Mouse (Mus musculus): ENCODE data around the gene Lcp2. TPM values are rescaled to one million over a fixed set of nuclear protein-coding genes. Genes with fewer than 3 reads are reported as not detected.

The Lcp2 gene
- total and polyA plus RNA-seq, 3 experiments, result 55.7 to 70.0 (median 66.4) TPM

GRCm38 (mm10) chr11:34123147-34123546, 76.4 kb downstream of the Lcp2 start:
- Histone ChIP-seq H3K27me3 (ENCODE audit: control insufficient read depth in 1 of 2, insufficient read depth in 2 of 2, low read length in 2 of 2) (peaks cover 4 to 14% of the 10 kb centered on the region in 2 experiments), H3K27ac (ENCODE audit: control insufficient read depth, low read depth, low read length) (no peak overlapping the region), H3K9me3 (replicated peaks; ENCODE audit: insufficient read depth, low read length) (no peaks in the 10 kb centered on the region), H3K79me2 (ENCODE audit: control insufficient read depth, insufficient read depth, low read length, poor library complexity) (no peaks in the 10 kb centered on the region), H3K9ac (ENCODE audit: control insufficient read depth, low read depth, low read length, poor library complexity, severe bottlenecking) (no peak overlapping the region), H3K36me3 (ENCODE audit: control insufficient read depth in 1 of 2, insufficient read depth in 2 of 2, low read length in 2 of 2) (peaks cover 0 to 9% of the 10 kb centered on the region in 2 experiments; a peak in 2 of 4 replicates), H3K4me1 (ENCODE audit: control insufficient read depth in 1 of 2, insufficient read depth in 2 of 2, low read length in 2 of 2) (peaks cover 4 to 19% of the 10 kb centered on the region in 2 experiments; a peak in 3 of 4 replicates), H3K4me3 (ENCODE audit: control insufficient read depth in 1 of 2, insufficient read depth in 1 of 2, low read depth in 2 of 2, low read length in 2 of 2) (no peak overlapping the region)
- peak; percentile 90 for DNase-seq (ENCODE audit: low read depth, low spot score)
- peak; percentile 89 for TF ChIP-seq RAD21 (IDR thresholded peaks at IDR 0.05; ENCODE audit: low read depth, low read length)
- peak; percentile 73 to 99 (median 87) for TF ChIP-seq CTCF (IDR thresholded peaks at IDR 0.05 in 2 of 3, conservative IDR thresholded peaks at IDR 0.05 in 1 of 3; ENCODE audit: control insufficient read depth in 1 of 3, insufficient read depth in 1 of 3, low read depth in 2 of 3, low read length in 3 of 3, poor library complexity in 1 of 3, severe bottlenecking in 1 of 3)
- no peak for TF ChIP-seq MXI1 (IDR thresholded peaks at IDR 0.05; ENCODE audit: low read depth, low read length)
- no peak for TF ChIP-seq NELFE (IDR thresholded peaks at IDR 0.05; ENCODE audit: low read depth, low read length)
- no peak for TF ChIP-seq USF2 (IDR thresholded peaks at IDR 0.05; ENCODE audit: borderline replicate concordance in 1 of 2, insufficient read depth in 1 of 2, low read depth in 1 of 2, low read length in 2 of 2)
- peak; percentile 94 for TF ChIP-seq SMC3 (IDR thresholded peaks at IDR 0.05; ENCODE audit: low read depth, low read length)
- TF ChIP-seq POLR2AphosphoS2 (IDR thresholded peaks at IDR 0.05; ENCODE audit: low read length), result no peak
- TF ChIP-seq ZC3H11A (IDR thresholded peaks at IDR 0.05; ENCODE audit: low read depth, low read length), result peak; percentile 86
- TF ChIP-seq MYC (IDR thresholded peaks at IDR 0.05; ENCODE audit: low read depth, low read length), result 0 out of 2 replicates have a peak, but pooled peaks have one; percentile 50
- TF ChIP-seq TBP (IDR thresholded peaks at IDR 0.05; ENCODE audit: low read depth, low read length), result no peak
- TF ChIP-seq KAT2A (conservative IDR thresholded peaks at IDR 0.05; ENCODE audit: low read depth, low read length), result no peak
- no peak for TF ChIP-seq MAFK (IDR thresholded peaks at IDR 0.05; ENCODE audit: borderline replicate concordance, low read depth, low read length)
- TF ChIP-seq MYB (IDR thresholded peaks at IDR 0.05; ENCODE audit: low read depth, low read length), result no peak
- no peak for TF ChIP-seq MAX (IDR thresholded peaks at IDR 0.05; ENCODE audit: low read length)
- TF ChIP-seq CHD1 (IDR thresholded peaks at IDR 0.05; ENCODE audit: low read depth, low read length), result no peak
- TF ChIP-seq TAL1 (IDR thresholded peaks at IDR 0.05; ENCODE audit: low read length), result no peak
- no peak for TF ChIP-seq SIN3A (IDR thresholded peaks at IDR 0.05; ENCODE audit: low read length)

GRCm38 (mm10) chr11:34124852-34125251, 78.1 kb downstream of the Lcp2 start:
- Histone ChIP-seq H3K27me3 (ENCODE audit: control insufficient read depth in 1 of 2, insufficient read depth in 2 of 2, low read length in 2 of 2) (peaks cover 9 to 23% of the 10 kb centered on the region in 2 experiments), H3K36me3 (ENCODE audit: control insufficient read depth in 1 of 2, insufficient read depth in 2 of 2, low read length in 2 of 2) (peaks cover 0 to 9% of the 10 kb centered on the region in 2 experiments; a peak in 2 of 4 replicates), H3K4me1 (ENCODE audit: control insufficient read depth in 1 of 2, insufficient read depth in 2 of 2, low read length in 2 of 2) (peaks cover 4 to 15% of the 10 kb centered on the region in 2 experiments; a peak in 3 of 4 replicates), H3K9ac (ENCODE audit: control insufficient read depth, low read depth, low read length, poor library complexity, severe bottlenecking) (no peak overlapping the region), H3K79me2 (ENCODE audit: control insufficient read depth, insufficient read depth, low read length, poor library complexity) (no peaks in the 10 kb centered on the region), H3K9me3 (replicated peaks; ENCODE audit: insufficient read depth, low read length) (no peaks in the 10 kb centered on the region), H3K27ac (ENCODE audit: control insufficient read depth, low read depth, low read length) (no peak overlapping the region), H3K4me3 (ENCODE audit: control insufficient read depth in 1 of 2, insufficient read depth in 1 of 2, low read depth in 2 of 2, low read length in 2 of 2) (no peak overlapping the region)
- no peak for DNase-seq (ENCODE audit: low read depth, low spot score)
- no peak for TF ChIP-seq TBP (IDR thresholded peaks at IDR 0.05; ENCODE audit: low read depth, low read length)
- TF ChIP-seq CTCF (IDR thresholded peaks at IDR 0.05 in 2 of 3, conservative IDR thresholded peaks at IDR 0.05 in 1 of 3; ENCODE audit: control insufficient read depth in 1 of 3, insufficient read depth in 1 of 3, low read depth in 2 of 3, low read length in 3 of 3, poor library complexity in 1 of 3, severe bottlenecking in 1 of 3), result no peak
- no peak for TF ChIP-seq MAZ (IDR thresholded peaks at IDR 0.05; ENCODE audit: low read depth, low read length)
- TF ChIP-seq EP300 (IDR thresholded peaks at IDR 0.05; ENCODE audit: low read depth in 1 of 2, low read length in 2 of 2), result no peak
- TF ChIP-seq ZMIZ1 (IDR thresholded peaks at IDR 0.05; ENCODE audit: low read depth, low read length), result no peak
